In genomic region chr19:38343246-38343645, GRCm38 (mm10) we compare ENCODE assay signal across 31 mouse cellular contexts.
"Had no signal": no experiment of that assay in that cellular context is flagged by ENCODE, and none has a peak within 500 bp of the region (broad histone marks: within the 10 kb centered on the region; RNA-seq: fewer than 3 reads in every experiment).

No protein-coding gene starts in this region.

- H3K36me3 ChIP-seq: limb, embryonic 10.5 days; limb, embryonic 12.5 days; limb, embryonic 13.5 days; limb, embryonic 15.5 days; liver, embryonic 12.5 days; liver, embryonic 13.5 days; liver, embryonic 15.5 days; lung, embryonic 15.5 days; midbrain, embryonic 10.5 days; midbrain, embryonic 12.5 days; midbrain, embryonic 13.5 days; midbrain, embryonic 15.5 days had no signal

- H3K27me3 ChIP-seq: limb, embryonic 12.5 days; limb, embryonic 13.5 days; limb, embryonic 15.5 days; liver, embryonic 13.5 days; liver, embryonic 15.5 days; lung, embryonic 15.5 days; megakaryocyte, embryonic 14.5 days; midbrain, embryonic 12.5 days; midbrain, embryonic 13.5 days; midbrain, embryonic 15.5 days had no signal

- H3K4me3 ChIP-seq: limb, embryonic 10.5 days; limb, embryonic 12.5 days; limb, embryonic 13.5 days; limb, embryonic 15.5 days; liver, embryonic 12.5 days; liver, embryonic 13.5 days; liver, embryonic 15.5 days; lung, embryonic 15.5 days; megakaryocyte, embryonic 14.5 days; midbrain, embryonic 10.5 days; midbrain, embryonic 12.5 days; midbrain, embryonic 13.5 days; midbrain, embryonic 15.5 days; myocyte had no signal

- H3K27ac ChIP-seq: limb, embryonic 10.5 days; limb, embryonic 12.5 days; limb, embryonic 13.5 days; limb, embryonic 15.5 days; liver, embryonic 12.5 days; liver, embryonic 13.5 days; liver, embryonic 14.5 days; liver, embryonic 15.5 days; lung, embryonic 15.5 days; macrophage; midbrain, embryonic 10.5 days; midbrain, embryonic 12.5 days; midbrain, embryonic 13.5 days; midbrain, embryonic 15.5 days had no signal

- H3K9ac ChIP-seq: limb, embryonic 12.5 days; limb, embryonic 13.5 days; limb, embryonic 15.5 days; liver, embryonic 12.5 days; liver, embryonic 13.5 days; liver, embryonic 14.5 days; liver, embryonic 15.5 days; liver, postnatal 0 days; lung, embryonic 14.5 days; lung, embryonic 15.5 days; midbrain, embryonic 12.5 days; midbrain, embryonic 13.5 days; midbrain, embryonic 15.5 days had no signal

- H3K9me3 ChIP-seq: limb, embryonic 10.5 days; limb, embryonic 13.5 days; limb, embryonic 15.5 days; liver, embryonic 12.5 days; liver, embryonic 13.5 days; liver, embryonic 15.5 days; lung, embryonic 15.5 days; midbrain, embryonic 12.5 days; midbrain, embryonic 15.5 days had no signal

- ATAC-seq: liver, embryonic 12.5 days; liver, postnatal 0 days; lung, postnatal 0 days; midbrain, embryonic 13.5 days; midbrain, embryonic 15.5 days; midbrain, embryonic 16.5 days had no signal

- DNase-seq: left cerebral cortex, postnatal 4 days; liver; liver, embryonic 13.5 days; liver, postnatal 0 days; lung, adult 18-20 months; lung, adult 2 months; lung, embryonic 14.5 days; lung, postnatal 10 days; lung, postnatal 14 days; lung, postnatal 36 days; lung, postnatal 4 days; midbrain, embryonic 14.5 days had no signal

- H3K4me2 ChIP-seq: limb, embryonic 12.5 days; limb, embryonic 13.5 days; limb, embryonic 15.5 days; liver, embryonic 11.5 days; liver, embryonic 12.5 days; liver, embryonic 13.5 days; liver, embryonic 15.5 days; lung, embryonic 14.5 days; lung, embryonic 15.5 days; midbrain, embryonic 11.5 days; midbrain, embryonic 12.5 days; midbrain, embryonic 13.5 days; midbrain, embryonic 15.5 days had no signal

- H3K4me1 ChIP-seq: limb, embryonic 13.5 days; limb, embryonic 15.5 days; liver, embryonic 12.5 days; liver, embryonic 13.5 days; liver, embryonic 15.5 days; lung, embryonic 15.5 days; megakaryocyte, embryonic 14.5 days had no signal
